Mouse (Mus musculus): ENCODE results near the gene Pzp.

Gene Pzp

GRCm38 (mm10) chr6:128479463-128480454 lies 46.8 kb downstream of the Pzp start:
- in situ Hi-C loops (cut with MboI; ENCODE audit: unreplicated experiment in 2 of 2), result loop anchor here (5.0 to 10.0 kb wide), 3 partner anchors 162 to 275 kb away; no protein-coding TSS in a partner anchor

- in situ Hi-C loops (cut with MboI; ENCODE audit: unreplicated experiment in 2 of 2), result loop anchor here (5.0 to 10.0 kb wide), 3 partner anchors 160 to 273 kb away; no protein-coding TSS in a partner anchor
These were observed 49.0 kb downstream of the Pzp start for GRCm38 (mm10) chr6:128477495-128477894.

GRCm38 (mm10) chr6:128474112-128474511 lies 52.4 kb downstream of the Pzp start:
- in situ Hi-C loops (cut with MboI; ENCODE audit: unreplicated experiment in 2 of 2), result loop anchor here (10.0 kb wide), 2 partner anchors 159 to 269 kb away; no protein-coding TSS in a partner anchor

GRCm38 (mm10) chr6:128469451-128469850 lies 57.1 kb downstream of the Pzp start:
- in situ Hi-C loops (cut with MboI; ENCODE audit: unreplicated experiment in 2 of 2), result no loop called here

GRCm38 (mm10) chr6:128467298-128467697 lies 59.2 kb downstream of the Pzp start:
- in situ Hi-C loops (cut with MboI; ENCODE audit: unreplicated experiment in 2 of 2), result no loop called here

- in situ Hi-C loops (cut with MboI; ENCODE audit: unreplicated experiment in 2 of 2), result no loop called here
These were observed 60.0 kb downstream of the Pzp start for GRCm38 (mm10) chr6:128466563-128466962.

GRCm38 (mm10) chr6:128466043-128466442 lies 60.5 kb downstream of the Pzp start:
- in situ Hi-C loops (cut with MboI; ENCODE audit: unreplicated experiment in 2 of 2), result no loop called here

GRCm38 (mm10) chr6:128464996-128465395 lies 61.5 kb downstream of the Pzp start:
- in situ Hi-C loops (cut with MboI; ENCODE audit: unreplicated experiment in 2 of 2), result no loop called here

GRCm38 (mm10) chr6:128461606-128462005 lies 64.9 kb downstream of the Pzp start:
- in situ Hi-C loops (cut with MboI; ENCODE audit: unreplicated experiment in 2 of 2), result no loop called here

GRCm38 (mm10) chr6:128460729-128461503 lies 65.6 kb downstream of the Pzp start:
- in situ Hi-C loops (cut with MboI; ENCODE audit: unreplicated experiment in 2 of 2), result no loop called here

- in situ Hi-C loops (cut with MboI; ENCODE audit: unreplicated experiment in 2 of 2), result no loop called here
These were observed 66.2 kb downstream of the Pzp start for GRCm38 (mm10) chr6:128460321-128460720.

- in situ Hi-C loops (cut with MboI; ENCODE audit: unreplicated experiment in 2 of 2), result no loop called here
These were observed 69.3 kb downstream of the Pzp start for GRCm38 (mm10) chr6:128457186-128457585.

GRCm38 (mm10) chr6:128455835-128456605 lies 70.5 kb downstream of the Pzp start:
- in situ Hi-C loops (cut with MboI; ENCODE audit: unreplicated experiment in 2 of 2), result no loop called here

- in situ Hi-C loops (cut with MboI; ENCODE audit: unreplicated experiment in 2 of 2), result loop anchor here (25.0 kb wide), 1 partner anchor 390 kb away; the partner anchor contains the start of genes Gm44511 (in 2 of the 2) and Klrb1b (in 2 of the 2)
These were observed 79.5 kb downstream of the Pzp start for GRCm38 (mm10) chr6:128447063-128447462.

- in situ Hi-C loops (cut with MboI; ENCODE audit: unreplicated experiment in 2 of 2), result loop anchor here (25.0 kb wide), 1 partner anchor 391 kb away; the partner anchor contains the start of genes Gm44511 (in 2 of the 2) and Klrb1b (in 2 of the 2)
These were observed 80.6 kb downstream of the Pzp start for GRCm38 (mm10) chr6:128445761-128446535.

- in situ Hi-C loops (cut with MboI; ENCODE audit: unreplicated experiment in 2 of 2), result loop anchor here (25.0 kb wide), 1 partner anchor 397 kb away; the partner anchor contains the start of genes Gm44511 (in 2 of the 2) and Klrb1b (in 2 of the 2)
These were observed 86.3 kb downstream of the Pzp start for GRCm38 (mm10) chr6:128440238-128440637.

- in situ Hi-C loops (cut with MboI; ENCODE audit: unreplicated experiment in 2 of 2), result loop anchor here (10.0 to 25.0 kb wide), 3 partner anchors 326 to 816 kb away; partner anchors contain the start of genes Gm44511 (in 2 of the 2) and Klrb1b (in 2 of the 2)
These were observed 87.6 kb downstream of the Pzp start for GRCm38 (mm10) chr6:128438871-128439341.

- in situ Hi-C loops (cut with MboI; ENCODE audit: unreplicated experiment in 2 of 2), result loop anchor here (10.0 to 25.0 kb wide), 3 partner anchors 326 to 816 kb away; partner anchors contain the start of genes Gm44511 (in 2 of the 2) and Klrb1b (in 2 of the 2)
These were observed 88.1 kb downstream of the Pzp start, which contains the start of gene Fkbp4 for GRCm38 (mm10) chr6:128438317-128438870. Gene Fkbp4 (minus strand): TSS chr6:128438677.
